Mouse (Mus musculus): ENCODE measurements around the gene Hbq1b.
A peak's percentile ranks its signal among the peaks of the same experiment; 100 is the strongest.
"Not testable (repeated sequence)": the region's sequence is repeated elsewhere in the genome, so short reads cannot be mapped to it uniquely, and the experiment has no call there.

Hbq1b gene

GRCm38 (mm10) chr11:32267964-32268363, 18.8 kb upstream of the Hbq1b start:
- no peak for DNase-seq (ENCODE audit: low spot score in 2 of 2)

- DNase-seq (ENCODE audit: low spot score in 2 of 2): no peak
Observed at GRCm38 (mm10) chr11:32268952-32269351, 17.8 kb upstream of the Hbq1b start.

- DNase-seq (ENCODE audit: low spot score in 2 of 2): no peak
Observed at GRCm38 (mm10) chr11:32271178-32271577, 15.6 kb upstream of the Hbq1b start.

DNA sequence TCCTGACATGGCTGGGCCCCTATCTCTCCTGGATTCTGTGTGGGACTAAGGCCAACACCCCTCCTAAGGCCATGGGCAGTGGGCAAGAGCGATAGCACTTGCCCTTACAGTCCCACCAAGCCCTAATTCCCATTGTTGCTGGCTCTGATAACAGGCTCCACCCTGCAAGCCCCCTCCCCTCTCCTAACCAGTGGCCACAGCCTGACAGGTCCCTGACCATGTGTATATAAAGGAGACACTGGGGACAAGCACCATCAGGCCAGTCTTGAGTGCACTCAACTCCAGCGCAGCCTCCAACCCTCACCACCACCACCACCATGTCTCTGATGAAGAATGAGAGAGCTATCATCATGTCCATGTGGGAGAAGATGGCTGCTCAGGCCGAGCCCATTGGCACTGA, 10.4 kb upstream of the Hbq1b start, which contains the start of gene Hba-x:
Gene Hba-x (plus strand): TSS at position 54 of the 400 bp plus-strand sequence.
- no peak for DNase-seq (ENCODE audit: low spot score in 2 of 2)

GRCm38 (mm10) chr11:32277736-32278457, 8.9 kb upstream of the Hbq1b start:
- DNase-seq (ENCODE audit: low spot score in 2 of 2): no peak

GRCm38 (mm10) chr11:32278458-32278957, 8.3 kb upstream of the Hbq1b start:
- no peak for DNase-seq (ENCODE audit: low spot score in 2 of 2)

DNA sequence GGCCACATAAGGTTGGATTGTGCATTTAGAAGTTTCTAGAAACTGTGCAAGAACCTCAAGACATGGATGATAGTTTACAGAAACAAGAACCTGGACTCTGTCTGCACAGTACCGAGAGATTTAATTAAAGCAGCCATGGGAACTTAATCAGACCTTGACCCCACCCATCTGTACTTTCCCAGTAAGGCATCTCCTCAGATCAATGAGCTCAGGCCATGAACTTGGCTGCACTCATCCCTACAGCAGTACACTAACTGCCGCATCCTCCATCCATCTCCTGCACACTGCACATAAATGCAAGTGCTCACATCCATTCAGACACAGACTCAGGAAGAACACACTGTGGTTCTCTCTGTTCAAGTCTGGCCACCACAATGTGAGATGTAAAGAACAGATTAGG, 6.1 kb upstream of the Hbq1b start:
- DNase-seq (ENCODE audit: low spot score in 2 of 2): no peak

DNA sequence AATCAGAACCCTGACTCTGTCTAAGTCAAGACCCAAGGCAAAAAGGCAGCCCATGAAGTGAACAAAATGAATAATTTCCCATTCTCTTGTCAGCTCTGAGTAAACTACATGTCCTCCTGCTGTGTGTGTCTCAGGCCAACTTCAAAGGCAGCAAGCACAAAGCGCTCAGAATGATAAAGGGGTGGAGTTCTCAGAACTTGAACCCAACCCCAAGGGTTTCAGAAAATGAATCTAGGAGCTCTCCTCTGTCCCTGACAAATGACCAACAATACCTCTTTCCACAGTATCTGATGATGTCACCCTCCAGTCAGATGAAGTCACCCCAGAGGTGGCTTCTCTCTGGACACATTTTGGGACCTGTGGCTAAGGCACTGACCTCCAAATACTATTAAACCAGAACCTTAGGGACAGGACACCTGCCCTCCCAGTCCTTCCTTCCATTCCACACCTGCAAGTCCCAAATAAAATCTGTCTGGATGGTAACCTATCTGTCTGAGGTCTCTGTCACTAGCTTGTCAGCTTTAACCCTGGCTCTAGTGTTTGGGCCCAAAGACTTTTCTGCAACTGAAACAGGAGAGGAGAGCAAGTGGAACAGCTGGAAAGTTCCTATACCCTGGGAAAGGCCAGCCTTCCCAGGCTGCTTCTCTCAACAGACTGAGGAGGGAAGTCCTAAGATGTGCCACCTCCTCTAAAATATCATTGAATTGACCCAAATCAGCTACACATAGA, 5.2 kb upstream of the Hbq1b start:
- no peak for DNase-seq (ENCODE audit: low spot score in 2 of 2)

DNA sequence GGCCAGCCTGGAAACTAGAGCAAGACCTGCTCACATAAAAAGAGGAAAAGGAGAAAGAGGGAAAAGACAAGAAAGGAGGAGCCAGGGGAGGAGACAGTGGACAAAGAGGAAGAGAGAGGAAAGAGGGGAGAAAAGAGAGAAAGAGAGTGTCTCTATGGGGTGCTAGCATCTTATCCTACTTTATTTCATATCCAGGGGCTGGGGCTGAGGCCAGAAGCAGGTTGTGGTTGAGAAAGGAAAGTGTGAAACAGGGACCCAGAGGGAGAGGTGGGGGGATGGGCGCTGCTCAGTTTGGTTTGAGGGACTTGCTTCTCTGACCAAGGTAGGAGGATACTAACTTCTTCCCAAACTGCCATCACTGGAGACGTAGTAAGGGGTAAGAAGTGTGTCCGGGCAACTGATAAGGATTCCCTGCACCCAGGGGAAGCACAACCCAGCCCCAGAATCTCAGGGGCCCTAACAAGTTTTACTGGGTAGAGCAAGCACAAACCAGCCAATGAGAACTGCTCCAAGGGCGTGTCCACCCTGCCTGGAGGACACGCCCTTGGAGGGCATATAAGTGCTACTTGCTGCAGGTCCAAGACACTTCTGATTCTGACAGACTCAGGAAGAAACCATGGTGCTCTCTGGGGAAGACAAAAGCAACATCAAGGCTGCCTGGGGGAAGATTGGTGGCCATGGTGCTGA, 3.5 kb upstream of the Hbq1b start, which contains the start of gene Hba-a1:
Gene Hba-a1 (plus strand): TSS at position 421 of the 687 bp plus-strand sequence.
- DNase-seq (ENCODE audit: low spot score in 2 of 2): not testable (repeated sequence)

DNA sequence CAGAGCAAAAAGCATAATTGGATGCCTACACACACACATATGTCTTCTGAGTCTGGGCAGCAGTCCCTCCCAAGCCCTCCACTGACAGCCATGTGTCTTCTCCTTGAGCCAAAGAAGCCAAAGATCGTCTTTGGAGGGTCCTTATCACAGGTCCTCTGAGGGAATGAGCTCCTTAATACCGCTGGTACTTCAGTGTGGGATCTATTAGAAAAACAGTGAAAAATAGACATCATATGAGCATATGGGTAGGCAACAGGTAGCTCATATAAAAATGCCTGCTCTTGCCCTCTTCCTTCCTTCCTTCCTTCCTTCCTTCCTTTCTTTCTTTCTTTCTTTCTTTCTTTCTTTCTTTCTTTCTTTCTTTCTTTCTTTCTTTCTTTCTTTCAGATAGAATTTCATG, 2.2 kb upstream of the Hbq1b start:
- not testable (repeated sequence) for DNase-seq (ENCODE audit: low spot score in 2 of 2)

- no peak for DNase-seq (ENCODE audit: low spot score in 2 of 2)
Observed at GRCm38 (mm10) chr11:32285031-32285775, 1.6 kb upstream of the Hbq1b start.

DNA sequence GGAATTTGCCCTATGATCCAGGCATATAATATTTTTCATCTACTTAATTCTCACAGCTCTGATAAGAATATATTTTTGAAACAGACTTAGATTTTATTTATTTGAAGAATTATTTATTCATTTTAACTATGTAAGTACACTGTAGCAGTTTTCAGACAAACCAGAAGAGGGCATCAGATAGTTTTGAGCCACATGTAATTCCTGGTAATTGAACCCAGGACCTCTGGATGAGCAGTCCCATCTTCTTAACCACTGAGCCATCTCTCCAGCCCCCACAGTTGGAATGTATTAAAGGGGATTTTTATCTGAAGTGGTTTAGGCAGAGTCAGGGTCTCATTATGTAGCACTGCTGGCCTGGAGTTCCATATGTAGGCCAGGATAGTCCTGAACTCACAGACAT, 878 bp upstream of the Hbq1b start:
- DNase-seq (ENCODE audit: low spot score in 2 of 2): not testable (repeated sequence)

DNA sequence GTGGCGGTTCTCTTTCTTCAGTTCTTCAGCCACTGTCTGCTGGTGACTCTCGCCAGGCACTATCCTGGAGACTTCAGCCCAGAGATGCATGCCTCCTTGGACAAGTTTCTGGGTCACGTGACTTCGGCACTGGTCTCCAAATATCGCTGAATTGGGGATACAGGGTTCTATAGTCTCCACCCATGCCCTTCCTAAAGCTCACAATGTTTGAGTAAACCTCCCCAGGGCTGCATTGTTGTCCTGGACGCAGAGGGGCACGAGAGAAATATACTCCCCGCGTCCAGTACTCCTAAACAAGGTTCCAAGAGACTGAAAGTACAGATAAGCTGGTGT, 694 bp downstream of the Hbq1b start:
- DNase-seq (ENCODE audit: low spot score in 2 of 2): no peak

DNA sequence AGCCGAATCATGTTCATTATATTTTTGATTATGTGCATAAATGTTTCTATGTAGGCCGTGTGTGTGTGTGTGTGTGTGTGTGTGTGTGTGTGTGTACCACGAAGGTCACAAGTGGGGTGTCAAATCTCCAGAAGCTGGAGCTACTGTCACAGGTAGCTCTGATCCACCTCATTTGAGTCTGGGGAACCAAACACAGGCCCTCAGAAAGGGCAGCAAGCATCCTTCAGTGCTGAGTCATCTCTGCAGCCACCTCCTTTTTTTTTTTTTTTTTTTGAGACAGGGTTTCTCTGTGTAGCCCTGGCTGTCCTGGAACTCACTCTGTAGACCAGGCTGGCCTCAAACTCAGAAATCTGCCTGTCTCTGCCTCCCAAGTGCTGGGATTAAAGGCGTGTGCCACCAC, 6.1 kb downstream of the Hbq1b start:
- DNase-seq (ENCODE audit: low spot score in 2 of 2): not testable (repeated sequence)

GRCm38 (mm10) chr11:32293479-32293878, 6.7 kb downstream of the Hbq1b start:
- not testable (repeated sequence) for DNase-seq (ENCODE audit: low spot score in 2 of 2)

GRCm38 (mm10) chr11:32296203-32296602, 9.4 kb downstream of the Hbq1b start, which contains the start of gene Hba-a2:
Hba-a2 (plus strand) TSS chr11:32296489.
- DNase-seq (ENCODE audit: low spot score in 2 of 2): not testable (repeated sequence)

DNA sequence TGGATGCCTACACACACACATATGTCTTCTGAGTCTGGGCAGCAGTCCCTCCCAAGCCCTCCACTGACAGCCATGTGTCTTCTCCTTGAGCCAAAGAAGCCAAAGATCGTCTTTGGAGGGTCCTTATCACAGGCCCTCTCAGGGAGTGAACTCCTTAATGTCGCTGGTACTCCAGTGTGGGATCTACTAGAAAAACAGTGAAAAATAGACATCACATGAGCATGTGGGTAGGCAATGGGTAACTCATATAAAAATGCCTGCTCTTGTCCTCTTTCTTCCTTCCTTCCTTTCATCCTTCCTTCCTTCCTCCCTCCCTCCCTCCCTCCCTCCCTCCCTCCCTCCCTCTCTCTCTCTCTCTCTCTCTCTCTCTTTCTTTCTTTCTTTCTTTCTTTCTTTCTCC, 10.7 kb downstream of the Hbq1b start:
- DNase-seq (ENCODE audit: low spot score in 2 of 2): not testable (repeated sequence)

- no peak for DNase-seq (ENCODE audit: low spot score in 2 of 2)
Observed at GRCm38 (mm10) chr11:32297866-32298531, 11.2 kb downstream of the Hbq1b start.

GRCm38 (mm10) chr11:32298532-32298918, 11.8 kb downstream of the Hbq1b start:
- no peak for DNase-seq (ENCODE audit: low spot score in 2 of 2)

- DNase-seq (ENCODE audit: low spot score in 2 of 2): peak; percentile 58 to 67
Observed at GRCm38 (mm10) chr11:32299865-32300264, 13.1 kb downstream of the Hbq1b start, which contains the start of gene Hbq1a. Hbq1a (plus strand) TSS chr11:32300069.
